Mouse (Mus musculus) forebrain, embryonic 11.5 days (tissue): Measurements from ENCODE around the gene Btbd1. TPM values are rescaled to one million over a fixed set of nuclear protein-coding genes. Genes with fewer than 3 reads are reported as not detected.
"Not testable (repeated sequence)": the region's sequence is repeated elsewhere in the genome, so short reads cannot be mapped to it uniquely, and the experiment has no call there.

Experiments
- ATAC-seq: fragments of 200-750 bp; cut with Nextera tagmentation; replicated peaks from 2 replicates; pipeline ENCODE4 v1.8.0; 2017; ENCODE audit warnings: moderate TSS enrichment; ENCODE audit not compliant: low FRiP score
- DNase-seq: peaks from one replicate; pipeline ENCODE4 v3.0.0-alpha.2; 2017; ENCODE audit warnings: low spot score
- H3K27ac ChIP-seq: fragments of 300-500 bp; sonication (generic); 2 replicates; pipeline ENCODE4 v1.5.1; 2014; ENCODE audit warnings: low read depth, low read length
- H3K27me3 ChIP-seq: fragments of 300-500 bp; sonication (generic); 2 replicates; pipeline ENCODE4 v1.6.1; 2014; ENCODE audit warnings: mild to moderate bottlenecking, low read length, mixed read lengths; ENCODE audit not compliant: control insufficient read depth, insufficient read depth
- H3K36me3 ChIP-seq: fragments of 300-500 bp; sonication (generic); 2 replicates; pipeline ENCODE4 v1.6.1; 2014; ENCODE audit warnings: mild to moderate bottlenecking, low read length, moderate library complexity, mixed read lengths; ENCODE audit not compliant: control insufficient read depth, insufficient read depth
- H3K4me1 ChIP-seq: fragments of 300-500 bp; sonication (generic); replicated peaks from 2 replicates; pipeline ENCODE4 v1.6.1; 2014; ENCODE audit warnings: low read length, mixed read lengths; ENCODE audit not compliant: control insufficient read depth, insufficient read depth
- H3K4me2 ChIP-seq: fragments of 300-500 bp; sonication (generic); 2 replicates; pipeline ENCODE4 v1.6.1; 2014; ENCODE audit warnings: low read depth, mild to moderate bottlenecking, low read length, moderate library complexity, mixed read lengths; ENCODE audit not compliant: severe bottlenecking
- H3K4me3 ChIP-seq: fragments of 300-500 bp; sonication (generic); 2 replicates; pipeline ENCODE4 v1.5.1; 2014; ENCODE audit warnings: low read depth, low read length
- H3K9ac ChIP-seq: fragments of 300-500 bp; sonication (generic); 2 replicates; pipeline ENCODE4 v1.6.1; 2014; ENCODE audit warnings: low read length
- H3K9me3 ChIP-seq: fragments of 300-500 bp; sonication (generic); 2 replicates; pipeline ENCODE4 v1.6.1; 2016; ENCODE audit warnings: low read length, mixed read lengths; ENCODE audit not compliant: control insufficient read depth
- WGBS: fragments of 180-500 bp; shearing (Covaris S2); extraction: QIAGEN DNeasy Blood & Tissue Kit; methylation state at CpG from one replicate; pipeline ENCODE4 v1.1.7; 2014; 5-methylcytosine and 5-hydroxymethylcytosine counted together
- polyA plus RNA-seq: library from polyadenylated mRNA; unstranded; fragments of >200 nt; fragmentation: Nextera tagmentation; extraction: Ambion mirVana; gene quantifications from 2 replicates; pipeline ENCODE4 v1.2.1, GENCODE M21; 2014

The Btbd1 gene
- polyA plus RNA-seq, 1 experiment from 2014 or later, result 102 TPM

DNA sequence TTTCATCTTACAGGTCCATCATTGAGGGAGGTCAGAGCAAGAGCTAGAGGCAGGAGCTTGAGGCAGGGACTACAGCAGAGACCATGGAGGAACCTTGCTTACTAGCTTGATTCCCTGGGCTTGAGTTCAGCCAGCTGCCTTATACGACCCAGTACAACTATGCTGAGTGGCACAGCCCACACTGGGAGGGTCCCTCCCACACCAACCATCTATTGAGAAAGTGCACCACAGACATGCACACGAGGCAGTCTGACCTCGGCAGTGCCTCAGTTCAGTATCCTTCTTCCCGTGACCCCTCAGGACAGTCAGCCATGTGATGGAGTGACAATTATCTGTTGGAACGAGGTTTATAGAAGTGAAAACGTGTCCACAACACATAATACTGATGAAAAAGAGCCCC lies 10.5 kb upstream of the Btbd1 start:
- DNase-seq (no peak), ATAC-seq (no peak)
- Histone ChIP-seq H3K4me2 (no peak overlapping the region), H3K9me3 (no peaks in the 10 kb centered on the region), H3K27ac (no peak overlapping the region), H3K9ac (no peak overlapping the region), H3K4me3 (no peak overlapping the region), H3K4me1 (no peaks in the 10 kb centered on the region), H3K27me3 (no peaks in the 10 kb centered on the region), H3K36me3 (no peaks in the 10 kb centered on the region)
- WGBS, result 69% methylated on average over 6 of the region's 6 CpGs

DNA sequence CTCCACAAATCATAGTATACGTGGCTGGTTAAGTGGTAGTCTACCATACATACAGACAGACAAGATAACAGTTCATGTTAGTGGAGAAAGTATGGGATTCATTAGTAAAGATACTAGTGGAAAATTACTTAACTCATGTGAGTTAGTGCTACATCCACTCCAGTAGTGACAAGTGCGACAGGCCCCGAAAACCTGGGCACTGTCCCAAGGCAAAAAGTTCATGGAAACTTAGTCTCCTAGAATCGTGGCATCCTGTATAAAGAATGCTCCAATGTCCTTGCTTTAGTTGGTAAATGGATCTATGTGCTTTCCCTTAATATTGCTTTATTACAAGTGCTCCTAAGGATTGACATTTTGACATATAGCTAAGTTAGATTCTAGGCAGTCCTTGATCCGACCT lies 8.5 kb upstream of the Btbd1 start:
- not testable (repeated sequence) for H3K4me1 ChIP-seq, H3K4me2 ChIP-seq, H3K27ac ChIP-seq, ATAC-seq, H3K9me3 ChIP-seq, H3K9ac ChIP-seq, H3K4me3 ChIP-seq, DNase-seq, H3K27me3 ChIP-seq, H3K36me3 ChIP-seq
- WGBS, result 89% methylated on average over 5 of the region's 5 CpGs

DNA sequence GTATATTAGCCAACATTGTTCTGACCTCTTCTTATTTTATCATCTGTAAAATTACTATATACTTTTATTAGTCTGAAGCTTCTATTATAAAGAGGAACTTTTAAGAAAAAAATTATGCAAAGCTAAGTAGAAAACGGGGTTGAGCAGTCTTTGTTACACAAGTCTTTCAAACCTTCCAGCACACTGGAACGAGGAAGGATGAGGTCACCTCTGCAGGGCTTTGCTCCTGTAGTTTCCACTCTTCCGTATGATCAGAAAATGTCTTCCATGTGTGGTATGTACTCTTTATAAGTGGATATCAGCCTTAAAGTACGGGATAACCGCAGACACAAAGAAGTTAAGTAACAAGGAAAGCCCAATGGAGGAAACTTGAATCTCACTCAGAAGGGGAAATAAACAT lies 6.2 kb upstream of the Btbd1 start:
- no peaks in the 10 kb centered on the region for H3K9me3 ChIP-seq
- no peak overlapping the region for H3K4me3 ChIP-seq
- H3K27ac ChIP-seq, result no peak overlapping the region
- no peaks in the 10 kb centered on the region for H3K4me1 ChIP-seq
- no peak overlapping the region for H3K9ac ChIP-seq
- no peaks in the 10 kb centered on the region for H3K36me3 ChIP-seq
- DNase-seq (no peak), ATAC-seq (no peak)
- H3K27me3 ChIP-seq, result no peaks in the 10 kb centered on the region
- WGBS, result 84% methylated on average over 5 of the region's 5 CpGs
- no peak overlapping the region for H3K4me2 ChIP-seq

DNA sequence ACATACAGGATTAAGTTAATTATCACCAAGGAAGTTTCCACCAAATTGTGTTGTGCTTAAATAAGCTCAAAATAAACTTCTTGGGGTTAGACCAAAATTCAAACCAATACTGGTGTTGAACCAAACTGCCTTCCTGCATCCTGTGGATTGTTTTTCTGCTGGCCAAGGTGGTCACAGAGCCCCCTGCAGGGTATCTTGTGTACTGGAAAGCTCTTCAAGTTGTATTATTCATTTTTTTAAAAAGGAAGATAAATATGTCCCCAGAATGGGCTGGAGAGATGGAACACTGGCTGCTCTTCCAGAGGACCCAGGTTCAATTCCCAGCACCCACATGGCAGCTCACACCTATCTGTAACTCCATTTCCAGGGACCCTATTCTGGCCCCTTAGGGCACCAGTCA lies 5.6 kb upstream of the Btbd1 start:
- H3K4me2 ChIP-seq, result no peak overlapping the region
- no peaks in the 10 kb centered on the region for H3K27me3 ChIP-seq
- H3K36me3 ChIP-seq, result no peaks in the 10 kb centered on the region
- no peak for DNase-seq
- no peak overlapping the region for H3K4me3 ChIP-seq
- no peaks in the 10 kb centered on the region for H3K9me3 ChIP-seq
- H3K4me1 ChIP-seq, result no peaks in the 10 kb centered on the region
- H3K9ac ChIP-seq, result no peak overlapping the region
- ATAC-seq, result no peak
- no peak overlapping the region for H3K27ac ChIP-seq

DNA sequence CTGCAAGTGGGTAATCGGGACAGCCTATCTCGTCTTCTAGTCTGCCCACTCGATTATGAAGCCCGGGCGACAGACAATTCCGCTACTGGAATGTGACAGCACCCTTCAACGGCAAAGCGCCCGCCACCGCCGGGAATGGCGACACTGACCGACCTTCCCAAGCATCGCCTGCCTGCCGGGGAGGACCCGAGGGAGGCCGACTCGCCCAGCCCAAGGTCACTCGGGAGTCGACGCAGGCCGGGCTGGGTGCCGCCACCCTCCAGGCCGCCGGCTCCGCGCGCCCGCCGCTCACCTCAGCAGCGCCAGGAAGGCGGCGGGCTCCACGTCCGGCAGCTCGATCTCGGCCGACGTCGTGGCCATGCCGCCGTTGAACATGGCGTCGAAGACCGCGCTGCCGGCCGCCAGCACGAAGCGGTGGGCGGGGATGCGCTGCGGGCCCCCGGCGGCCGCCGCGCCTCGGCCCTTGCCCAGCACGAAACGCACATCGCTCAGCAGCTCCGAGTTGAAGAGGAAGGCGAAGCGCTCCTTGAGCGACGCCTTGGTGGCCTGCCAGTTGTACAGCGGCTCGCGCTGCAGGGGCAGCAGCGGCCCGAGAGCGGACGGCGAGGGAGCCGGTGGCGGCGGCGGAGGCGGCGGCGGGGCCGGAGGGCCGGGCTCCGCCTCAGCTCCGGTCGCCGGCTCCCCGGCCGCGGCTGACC lies 401 bp downstream of the Btbd1 start:
- DNase-seq, result peak; percentile 70
- Histone ChIP-seq H3K4me1 (peaks cover 3% of the 10 kb centered on the region; the same call in 1 of the 2 replicates), H3K27ac (peak overlapping the region; percentile 80), H3K9ac (peak overlapping the region; percentile 85), H3K4me2 (peak overlapping the region; percentile 53), H3K4me3 (peak overlapping the region; percentile 79), H3K27me3 (no peaks in the 10 kb centered on the region), H3K9me3 (no peaks in the 10 kb centered on the region), H3K36me3 (no peaks in the 10 kb centered on the region)
- under 1% methylated on average over 68 of the region's 91 CpGs for WGBS
- ATAC-seq, result peak; percentile 75

DNA sequence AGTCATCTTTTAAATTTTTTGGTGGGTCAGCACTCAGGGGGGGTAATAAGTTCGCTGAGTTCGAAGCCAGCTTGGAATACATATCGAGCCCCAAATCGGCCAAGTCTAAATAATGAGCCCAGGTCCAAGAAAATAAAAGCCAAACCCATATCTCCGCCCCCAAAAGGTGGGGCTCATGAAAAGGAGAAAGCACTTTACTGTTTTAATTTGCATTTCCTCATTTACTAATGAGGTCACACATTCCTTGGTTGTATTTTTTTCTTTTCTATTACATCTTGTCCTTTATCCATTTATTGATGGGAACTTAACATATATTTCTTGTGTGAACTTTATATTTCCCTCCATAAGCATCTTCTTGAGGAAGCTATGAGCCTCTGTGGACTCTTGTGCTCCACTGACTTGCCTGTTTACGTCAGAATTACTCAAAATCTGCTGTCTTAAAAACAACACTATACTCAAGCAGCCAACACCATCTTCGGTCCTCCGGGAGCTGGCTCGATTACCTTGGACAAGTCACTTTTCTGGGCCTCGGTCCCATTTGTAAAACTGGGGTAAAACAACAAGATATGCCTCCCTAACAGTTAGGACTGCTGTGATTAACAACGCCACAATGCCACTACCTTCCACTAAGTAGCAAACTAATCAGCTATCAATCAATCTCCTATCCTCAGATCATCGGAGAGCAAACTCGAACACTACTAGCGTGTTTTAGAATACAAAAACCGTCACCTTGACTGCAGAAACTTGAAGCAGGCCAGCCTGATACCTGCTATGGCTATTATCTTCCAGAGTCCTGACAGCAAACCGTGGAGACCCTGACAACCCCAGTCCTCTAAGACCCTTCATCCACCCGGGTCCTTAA lies 1.2 kb downstream of the Btbd1 start:
- H3K27ac ChIP-seq, result peak overlapping the region; percentile 80; the same call in 1 of the 2 replicates
- H3K9ac ChIP-seq, result peak overlapping the region; percentile 85
- ATAC-seq (0 out of 2 replicates have a peak, but pooled peaks have one; percentile 3), DNase-seq (no peak)
- no peaks in the 10 kb centered on the region for H3K9me3 ChIP-seq
- H3K36me3 ChIP-seq, result no peaks in the 10 kb centered on the region
- H3K27me3 ChIP-seq, result no peaks in the 10 kb centered on the region
- H3K4me2 ChIP-seq, result peak overlapping the region; percentile 53
- WGBS, result 29% methylated on average over 17 of the region's 17 CpGs
- H3K4me1 ChIP-seq, result peaks cover 3% of the 10 kb centered on the region; the same call in 1 of the 2 replicates
- peak overlapping the region; percentile 79 for H3K4me3 ChIP-seq

DNA sequence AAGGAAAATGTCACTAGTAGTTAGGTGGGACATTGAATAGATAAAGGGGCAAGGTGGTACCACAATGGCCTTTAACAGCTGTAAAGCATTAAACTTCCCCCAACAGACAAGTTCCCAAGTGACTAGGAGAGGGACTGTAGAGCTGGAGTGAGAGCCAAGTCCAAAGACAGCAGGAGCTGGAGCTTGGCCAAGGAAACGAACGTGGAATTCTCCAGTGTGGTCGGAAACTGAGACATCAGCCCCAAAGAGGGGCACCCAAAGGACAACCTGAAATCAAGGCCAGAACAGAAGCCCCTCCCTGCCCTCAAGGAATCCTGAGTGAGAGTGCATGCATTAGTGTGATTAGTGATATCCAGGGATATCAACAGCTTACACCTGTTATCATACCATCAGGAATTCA lies 3.9 kb downstream of the Btbd1 start:
- 76% methylated on average over 3 of the region's 3 CpGs for WGBS
- H3K36me3 ChIP-seq, result no peaks in the 10 kb centered on the region
- no peak overlapping the region for H3K27ac ChIP-seq
- no peak overlapping the region for H3K4me2 ChIP-seq
- H3K4me1 ChIP-seq, result peaks cover 3% of the 10 kb centered on the region; the same call in 1 of the 2 replicates
- H3K9ac ChIP-seq, result no peak overlapping the region
- H3K4me3 ChIP-seq, result no peak overlapping the region
- no peaks in the 10 kb centered on the region for H3K9me3 ChIP-seq
- H3K27me3 ChIP-seq, result no peaks in the 10 kb centered on the region
- no peak for ATAC-seq
- DNase-seq, result no peak

DNA sequence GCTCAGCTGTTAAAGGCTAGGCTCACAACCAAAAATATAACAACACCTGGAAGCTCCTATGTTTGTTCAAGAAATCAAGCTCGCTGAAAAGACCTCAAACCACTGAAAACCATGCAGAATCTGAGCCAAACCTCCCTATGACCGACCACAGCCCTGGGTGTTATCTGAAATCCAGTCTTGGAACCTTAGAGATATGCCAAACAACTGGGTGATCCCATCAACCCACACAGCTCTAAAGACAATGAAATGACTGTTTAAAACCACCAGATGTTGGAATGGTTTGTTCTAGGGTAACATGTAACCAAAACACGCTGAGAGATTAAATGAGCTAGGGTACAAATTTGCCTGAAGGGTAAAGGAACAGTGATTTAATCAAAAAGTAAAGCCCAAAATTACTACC lies 4.3 kb downstream of the Btbd1 start:
- peaks cover 3% of the 10 kb centered on the region; the same call in 1 of the 2 replicates for H3K4me1 ChIP-seq
- ATAC-seq, result no peak
- no peaks in the 10 kb centered on the region for H3K27me3 ChIP-seq
- no peaks in the 10 kb centered on the region for H3K36me3 ChIP-seq
- no peak overlapping the region for H3K4me3 ChIP-seq
- no peak overlapping the region for H3K4me2 ChIP-seq
- WGBS, result 81% methylated on average over 3 of the region's 3 CpGs
- no peak overlapping the region for H3K27ac ChIP-seq
- no peak overlapping the region for H3K9ac ChIP-seq
- DNase-seq, result no peak
- no peaks in the 10 kb centered on the region for H3K9me3 ChIP-seq
